Mouse (Mus musculus): ENCODE measurements at regions not wholly inside any gene's neighbourhood (a gene's known extent, or its start where the extent isn't known, plus 50 kb on each side); places are given as distances from the start of the nearest gene placed in this dataset.

GRCm38 (mm10) chr17:61815490-61815889 is 1065.6 kb downstream of the Efna5 start:
- TF ChIP-seq CTCF (IDR thresholded peaks at IDR 0.05; ENCODE audit: low read depth, low read length): no peak
- TF ChIP-seq POLR2A (IDR thresholded peaks at IDR 0.05; ENCODE audit: extremely low read depth, insufficient read depth, low read length): no peak
